In genomic region chr3:122573426-122574286, GRCm38 (mm10) we compare ENCODE assay signal across 13 mouse cellular contexts. TPM values are rescaled to one million over a fixed set of nuclear protein-coding genes. Genes with fewer than 3 reads are reported as not detected.
DNase-seq lines count a peak whose midpoint lies in the region; ATAC-seq and TF ChIP-seq lines count a peak whose summit lies in the region.
"Had no signal": no experiment of that assay in that cellular context is flagged by ENCODE, and none has a peak within 500 bp of the region (broad histone marks: within the 10 kb centered on the region; RNA-seq: fewer than 3 reads in every experiment).

No protein-coding gene starts in this region.

- H3K4me2 ChIP-seq in hindbrain, postnatal 0 days (ENCODE audit: low read depth, low read length), result no peak overlapping the region
- no peak overlapping the region for H3K4me2 ChIP-seq in hindbrain, embryonic 13.5 days
- H3K4me2 ChIP-seq: hindbrain, embryonic 12.5 days had no signal

- H3K4me3 ChIP-seq in hindbrain, postnatal 0 days (ENCODE audit: low read length), result no peak overlapping the region
- H3K4me3 ChIP-seq in hindbrain, embryonic 13.5 days, result no peak overlapping the region
- H3K4me3 ChIP-seq in bone marrow macrophage, adult 2 months (ENCODE audit: insufficient read depth, low read length), result no peak overlapping the region
- H3K4me3 ChIP-seq in left cerebral cortex, adult 2 months, result no peak overlapping the region
- H3K4me3 ChIP-seq: erythroblast, embryonic 14.5 days; heart, embryonic 10.5 days; hindbrain, embryonic 12.5 days had no signal

- intact Hi-C loops in left cerebral cortex, adult 2 months (cut with DNase I), result no loop called here

- ATAC-seq in hindbrain, postnatal 0 days, result no peak
- ATAC-seq in hindbrain, embryonic 13.5 days (ENCODE audit: low FRiP score), result no peak

- TF ChIP-seq POLR2A in bone marrow macrophage, adult 2 months (IDR thresholded peaks at IDR 0.05; ENCODE audit: borderline replicate concordance, low read depth, low read length), result no peak

- H3K9ac ChIP-seq in hindbrain, postnatal 0 days (replicated peaks; ENCODE audit: low read length), result no peak overlapping the region
- H3K9ac ChIP-seq in hindbrain, embryonic 13.5 days, result no peak overlapping the region
- H3K9ac ChIP-seq: hindbrain, embryonic 12.5 days had no signal

- H3K4me1 ChIP-seq in hindbrain, postnatal 0 days (ENCODE audit: insufficient read depth, low read length), result no peaks in the 10 kb centered on the region
- H3K4me1 ChIP-seq in hindbrain, embryonic 13.5 days (replicated peaks), result peaks cover 12% of the 10 kb centered on the region; the same call in 1 of the 2 replicates
- H3K4me1 ChIP-seq in bone marrow macrophage, adult 2 months (ENCODE audit: control insufficient read depth, insufficient read depth, low read length), result peaks cover 39% of the 10 kb centered on the region
- H3K4me1 ChIP-seq: heart, embryonic 10.5 days; hindbrain, embryonic 12.5 days had no signal

- WGBS in hindbrain, postnatal 0 days, result 90% methylated on average over 5 of the region's 5 CpGs
- WGBS in hindbrain, embryonic 13.5 days, result 93% methylated on average over 5 of the region's 5 CpGs

- TF ChIP-seq CTCF in hindbrain, postnatal 0 days (IDR thresholded peaks at IDR 0.05; ENCODE audit: low read depth), result no peak
- TF ChIP-seq CTCF in bone marrow macrophage, adult 2 months (IDR thresholded peaks at IDR 0.05; ENCODE audit: low read depth, low read length), result no peak
- TF ChIP-seq CTCF in left cerebral cortex, adult 2 months (IDR thresholded peaks at IDR 0.05), result no peak

- H3K27me3 ChIP-seq in hindbrain, postnatal 0 days (ENCODE audit: insufficient read depth, low read length), result no peaks in the 10 kb centered on the region
- no peaks in the 10 kb centered on the region for H3K27me3 ChIP-seq in hindbrain, embryonic 13.5 days
- H3K27me3 ChIP-seq: hindbrain, embryonic 12.5 days had no signal

- H3K36me3 ChIP-seq in hindbrain, postnatal 0 days (ENCODE audit: insufficient read depth, low read length), result no peaks in the 10 kb centered on the region
- peaks cover 8% of the 10 kb centered on the region; the same call in 1 of the 2 replicates for H3K36me3 ChIP-seq in hindbrain, embryonic 13.5 days

- DNase-seq in hindbrain, postnatal 0 days (ENCODE audit: low spot score), result peak; percentile 16
- DNase-seq in left cerebral cortex, adult 2 months (ENCODE audit: extremely low spot score in 1 of 2, low spot score in 2 of 2), result peak; percentile 37 to 46
- DNase-seq in right cerebral cortex, adult 2 months (ENCODE audit: low spot score in 2 of 2), result peak; percentile 62 to 74
- DNase-seq in thymus, postnatal 4 days, result no peak
- no peak for DNase-seq in urinary bladder, adult 18-20 months (ENCODE audit: low spot score in 2 of 2)
- no peak for DNase-seq in kidney, adult 11 months
- DNase-seq: cerebellum, adult 9-11 months; kidney, postnatal 14 days had no signal

- H3K27ac ChIP-seq in hindbrain, postnatal 0 days, result no peak overlapping the region
- H3K27ac ChIP-seq in hindbrain, embryonic 13.5 days, result no peak overlapping the region
- peak overlapping the region; percentile 91 for H3K27ac ChIP-seq in bone marrow macrophage, adult 2 months (ENCODE audit: insufficient read depth, low read depth, low read length)
- peak overlapping the region; percentile 9; the same call in 1 of the 2 replicates for H3K27ac ChIP-seq in left cerebral cortex, adult 2 months
- H3K27ac ChIP-seq: heart, embryonic 10.5 days; hindbrain, embryonic 12.5 days had no signal

- H3K9me3 ChIP-seq in hindbrain, postnatal 0 days (ENCODE audit: low read length), result no peaks in the 10 kb centered on the region
- no peaks in the 10 kb centered on the region for H3K9me3 ChIP-seq in hindbrain, embryonic 13.5 days
- H3K9me3 ChIP-seq: heart, embryonic 10.5 days; hindbrain, embryonic 12.5 days had no signal

RNA-seq across cellular contexts. Expression of gene Fnbp1l, which starts 45.9 kb away (rescaled TPM):
- total RNA-seq in hindbrain, postnatal 0 days (2014; rRNA removed), result 73.0 and 92.9 TPM in 2 replicates
- polyA plus RNA-seq in hindbrain, postnatal 0 days (2015; fragmentation: Nextera tagmentation; extraction: Ambion mirVana), result 136 and 146 TPM in 2 replicates
- 211 and 214 TPM in 2 replicates for polyA plus RNA-seq in hindbrain, embryonic 13.5 days (2015; fragmentation: Nextera tagmentation; extraction: Ambion mirVana)
- polyA plus RNA-seq in bone marrow macrophage, adult 2 months (2012; ENCODE audit: insufficient read depth, insufficient read length, missing spikeins), result 49.4 and 51.3 TPM in 2 replicates
- total RNA-seq in left cerebral cortex, adult 2 months (2021), result 100 to 1,000 TPM; 108 TPM
- polyA plus RNA-seq: erythroblast, embryonic 14.5 days had no signal

Comparison
In these comparisons a context has a peak if more than half of its experiments do, and no peak if none do; other contexts are left out.
1. DNase-seq: peak in hindbrain, postnatal 0 days (single experiment), left cerebral cortex, adult 2 months (2 of 2) and right cerebral cortex, adult 2 months (2 of 2); none in thymus, postnatal 4 days (single experiment), urinary bladder, adult 18-20 months (0 of 2) and kidney, adult 11 months (single experiment).
2. H3K27ac ChIP-seq: peak in bone marrow macrophage, adult 2 months (single experiment) and left cerebral cortex, adult 2 months (single experiment); none in hindbrain, postnatal 0 days (single experiment) and hindbrain, embryonic 13.5 days (single experiment).